Mouse (Mus musculus): Measurements from ENCODE around the gene 4930556J24Rik. TPM values are rescaled to one million over a fixed set of nuclear protein-coding genes. Genes with fewer than 3 reads are reported as not detected.
A peak's percentile ranks its signal among the peaks of the same experiment; 100 is the strongest.
"Not testable (repeated sequence)": the region's sequence is repeated elsewhere in the genome, so short reads cannot be mapped to it uniquely, and the experiment has no call there.

Gene 4930556J24Rik
- total RNA-seq (2021) = not detected

DNA sequence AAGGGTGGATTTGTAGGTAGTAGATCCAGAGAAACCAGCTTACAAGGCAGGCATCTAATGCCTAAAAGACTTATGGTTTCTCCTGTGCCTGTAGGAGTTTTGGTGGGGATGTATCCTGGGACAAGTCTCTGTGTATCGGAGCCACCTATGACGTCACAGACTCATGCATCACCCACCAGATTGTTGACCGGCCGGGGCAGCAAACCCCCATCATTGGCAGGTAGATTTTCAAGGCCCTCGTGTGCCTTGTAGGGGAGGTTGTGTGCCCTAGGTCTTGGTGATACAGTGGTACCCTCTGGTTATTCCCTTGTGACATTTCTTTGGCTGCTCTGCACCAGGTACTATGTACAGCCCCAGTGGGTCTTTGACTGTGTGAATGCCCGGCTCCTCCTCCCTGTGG lies at the start of gene 4930556J24Rik:
4930556J24Rik (minus strand) TSS at position 101 of the 400 bp plus-strand sequence.
- intact Hi-C loops (cut with DNase I) = no loop called here
- no peak for DNase-seq (ENCODE audit: low spot score in 2 of 2)

DNA sequence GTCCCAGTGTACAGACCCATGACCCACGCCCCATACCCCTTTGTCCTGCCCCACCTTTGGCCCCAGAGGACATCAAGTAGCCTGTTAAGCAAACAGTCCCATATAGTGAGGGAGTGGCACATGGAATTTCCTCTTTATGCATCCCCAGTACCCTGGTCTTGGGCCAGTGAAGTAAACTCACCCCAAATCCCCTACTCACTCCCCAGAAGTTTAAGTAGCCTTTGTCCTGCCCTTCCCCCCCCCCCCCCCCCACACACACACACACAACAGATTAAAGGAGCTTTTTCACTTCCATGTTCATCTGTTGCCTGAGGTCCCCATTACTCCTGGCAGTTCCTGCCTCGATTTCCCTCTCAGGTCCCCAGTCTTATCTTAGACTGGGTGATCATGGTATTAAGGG lies 46.7 kb upstream of the 4930556J24Rik start:
- DNase-seq (ENCODE audit: low spot score in 2 of 2) = no peak
- intact Hi-C loops (cut with DNase I) = no loop called here

GRCm38 (mm10) chr11:4022111-4022510 lies 45.5 kb upstream of the 4930556J24Rik start:
- intact Hi-C loops (cut with DNase I); DNase-seq (ENCODE audit: low spot score in 2 of 2): not testable (repeated sequence)

DNA sequence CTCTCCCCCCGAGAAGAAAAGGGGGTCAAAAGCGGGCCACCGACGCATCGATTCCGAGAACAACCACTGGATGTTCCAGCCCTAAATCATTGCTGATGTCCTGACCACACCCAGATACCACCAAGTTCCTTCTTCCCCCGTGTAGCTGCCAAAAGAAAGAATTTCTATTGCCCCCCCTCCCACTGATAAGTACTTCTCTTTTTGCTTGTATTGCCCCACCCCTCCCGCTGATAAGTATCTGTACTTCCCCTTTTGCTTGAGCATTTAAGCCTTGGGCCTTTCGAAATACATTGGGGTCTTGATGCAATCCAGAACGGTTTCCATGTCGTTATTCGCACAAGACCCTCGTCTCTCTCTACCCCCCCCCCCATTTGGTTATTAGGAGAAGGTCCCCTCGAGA lies 39.2 kb upstream of the 4930556J24Rik start:
- DNase-seq (ENCODE audit: low spot score in 2 of 2); intact Hi-C loops (cut with DNase I): not testable (repeated sequence)

DNA sequence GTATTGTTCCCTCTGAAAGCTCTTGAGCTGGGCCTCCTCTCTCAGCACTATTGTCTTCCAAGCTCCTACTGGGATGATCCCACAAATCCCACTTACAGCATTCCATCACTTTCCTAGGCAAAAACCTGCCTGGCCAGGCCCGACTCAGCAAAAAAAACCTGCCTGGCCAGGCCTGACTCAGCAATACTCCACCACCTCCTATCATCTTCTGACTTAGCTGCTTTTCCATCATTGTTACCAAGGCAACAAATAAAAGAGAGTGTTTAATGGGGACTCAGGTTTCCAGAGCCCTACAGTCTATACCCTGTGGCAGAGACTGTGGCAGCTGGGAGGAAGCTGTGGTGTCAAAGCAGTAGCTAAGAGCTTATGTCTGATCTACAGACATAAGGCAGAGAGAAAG lies 36.0 kb upstream of the 4930556J24Rik start:
- no peak for DNase-seq (ENCODE audit: low spot score in 2 of 2)
- intact Hi-C loops (cut with DNase I) = no loop called here

- intact Hi-C loops (cut with DNase I) = no loop called here
- DNase-seq (ENCODE audit: low spot score in 2 of 2) = no peak
Measured at GRCm38 (mm10) chr11:4006462-4006861, 29.9 kb upstream of the 4930556J24Rik start.

DNA sequence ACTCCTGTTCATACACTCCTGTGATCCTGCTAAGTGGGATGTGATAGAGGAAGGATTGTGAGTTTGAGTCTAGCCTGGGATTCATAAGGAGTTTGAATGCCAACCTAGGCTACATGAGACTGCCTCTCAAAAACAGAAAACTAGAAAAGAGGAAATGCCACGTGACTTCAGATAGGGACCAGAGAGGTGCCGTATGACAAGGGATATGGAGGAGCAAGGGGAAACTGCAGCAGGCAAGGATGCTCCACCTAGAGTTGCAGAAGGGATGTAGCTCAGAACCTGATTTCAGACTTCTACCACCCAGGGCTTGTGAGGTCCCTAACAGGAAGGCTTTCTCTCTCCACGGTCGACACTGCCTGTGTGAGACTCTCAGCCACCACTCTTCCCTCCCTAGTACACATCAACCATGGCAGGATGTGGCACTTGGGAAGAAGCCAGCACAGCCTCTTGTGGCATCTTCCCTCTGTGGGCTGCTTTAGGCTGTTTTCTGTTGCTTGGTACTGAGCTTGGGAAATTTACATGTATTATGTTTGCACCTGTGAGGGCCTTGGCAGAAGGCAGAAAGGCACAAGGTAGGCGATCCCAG lies 28.7 kb upstream of the 4930556J24Rik start:
- DNase-seq (ENCODE audit: low spot score in 2 of 2) = no peak
- intact Hi-C loops (cut with DNase I) = no loop called here

GRCm38 (mm10) chr11:4001603-4002002 lies 25.0 kb upstream of the 4930556J24Rik start:
- peak; percentile 66 to 79 for DNase-seq (ENCODE audit: low spot score in 2 of 2)
- intact Hi-C loops (cut with DNase I) = loop anchor here (1.0 kb wide), 1 partner anchor 79 kb away; no protein-coding TSS in a partner anchor

- no peak for DNase-seq (ENCODE audit: low spot score in 2 of 2)
- intact Hi-C loops (cut with DNase I) = no loop called here
Measured at GRCm38 (mm10) chr11:3999547-3999946, 23.0 kb upstream of the 4930556J24Rik start.

- intact Hi-C loops (cut with DNase I) = no loop called here
- DNase-seq (ENCODE audit: low spot score in 2 of 2) = no peak
Measured at GRCm38 (mm10) chr11:3997978-3998720, 21.6 kb upstream of the 4930556J24Rik start.

DNA sequence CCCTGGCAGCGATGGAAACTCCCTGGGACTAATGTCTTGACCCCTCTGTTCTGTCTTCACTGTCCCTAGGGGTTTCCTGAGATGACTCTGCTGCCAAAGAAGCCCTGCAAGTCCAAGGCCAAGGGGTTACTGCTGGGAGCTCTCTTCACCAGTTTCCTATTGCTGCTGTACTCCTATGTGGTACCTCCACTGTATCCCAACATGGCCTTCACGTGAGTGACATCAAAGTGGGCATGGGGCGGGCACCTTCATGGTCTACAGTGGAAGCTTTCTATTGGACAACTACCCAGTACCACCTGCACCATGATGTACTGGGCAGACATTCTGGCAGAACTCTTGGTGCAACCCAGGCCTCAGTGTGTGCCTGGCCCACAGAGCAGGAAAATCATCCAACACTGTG lies 20.3 kb upstream of the 4930556J24Rik start:
- no peak for DNase-seq (ENCODE audit: low spot score in 2 of 2)
- intact Hi-C loops (cut with DNase I) = no loop called here

- no peak for DNase-seq (ENCODE audit: low spot score in 2 of 2)
- intact Hi-C loops (cut with DNase I) = no loop called here
Measured at GRCm38 (mm10) chr11:3995511-3995910, 18.9 kb upstream of the 4930556J24Rik start.

GRCm38 (mm10) chr11:3993914-3994313 lies 17.3 kb upstream of the 4930556J24Rik start:
- intact Hi-C loops (cut with DNase I) = no loop called here
- DNase-seq (ENCODE audit: low spot score in 2 of 2) = no peak

DNA sequence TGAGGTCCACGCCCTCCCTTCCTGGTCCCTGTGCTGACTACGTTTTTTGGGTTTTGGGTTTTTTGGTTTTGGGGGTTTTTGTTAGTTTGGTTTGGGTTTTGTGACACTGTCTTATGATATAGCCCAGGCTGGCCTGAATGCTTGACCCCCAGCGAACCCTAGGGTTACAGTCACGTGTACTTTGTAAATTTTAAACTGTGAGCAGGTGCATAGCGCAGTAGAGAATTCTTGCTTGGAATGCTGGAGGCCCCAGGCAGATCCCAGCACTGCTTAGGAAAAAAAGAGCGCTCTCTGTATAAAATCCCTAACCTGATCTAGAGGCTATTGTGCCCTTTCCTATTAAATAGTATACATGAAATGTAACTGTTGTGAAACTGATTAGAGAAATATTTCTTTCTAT lies 16.6 kb upstream of the 4930556J24Rik start:
- intact Hi-C loops (cut with DNase I) = no loop called here
- DNase-seq (ENCODE audit: low spot score in 2 of 2) = no peak

GRCm38 (mm10) chr11:3989748-3990147 lies 13.2 kb upstream of the 4930556J24Rik start:
- intact Hi-C loops (cut with DNase I) = no loop called here
- DNase-seq (ENCODE audit: low spot score in 2 of 2) = peak in 1 of 2 experiments; percentile 34

- peak in 1 of 2 experiments; percentile 21 for DNase-seq (ENCODE audit: low spot score in 2 of 2)
- intact Hi-C loops (cut with DNase I) = no loop called here
Measured at GRCm38 (mm10) chr11:3983863-3984745, 7.5 kb upstream of the 4930556J24Rik start.

DNA sequence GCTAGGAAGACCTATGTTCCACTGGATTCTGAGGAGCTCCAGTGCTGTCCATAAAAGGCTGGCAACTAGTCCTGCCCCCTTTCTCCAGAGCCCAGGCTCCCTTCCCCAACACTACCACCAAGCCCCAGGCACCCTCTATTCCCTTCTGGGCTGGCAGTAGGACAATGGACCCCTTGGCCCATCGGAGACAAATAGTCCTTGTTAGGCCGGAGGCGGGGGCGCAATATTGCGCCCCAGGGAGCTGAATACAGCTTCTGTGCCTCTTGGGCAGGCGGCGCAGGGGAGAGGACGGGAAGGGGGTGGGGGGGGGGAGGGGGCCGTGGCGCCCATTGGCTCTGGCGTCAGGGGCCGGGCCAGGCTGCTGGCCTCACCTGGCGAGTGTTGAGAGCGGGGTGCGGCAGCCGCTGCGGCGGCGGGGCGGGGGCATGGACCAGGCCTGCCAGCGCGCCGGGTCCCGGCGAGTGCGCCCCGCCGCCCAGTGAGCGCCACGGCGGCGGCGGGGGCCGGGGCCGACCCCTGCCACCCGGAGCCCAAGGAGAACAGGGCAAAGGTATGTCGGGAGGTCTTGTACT lies 6.8 kb upstream of the 4930556J24Rik start, which contains the start of gene Gal3st1:
Gal3st1 (plus strand) TSS at position 346 of the 572 bp plus-strand sequence.
- intact Hi-C loops (cut with DNase I) = no loop called here
- DNase-seq (ENCODE audit: low spot score in 2 of 2) = peak; percentile 30 to 49

DNA sequence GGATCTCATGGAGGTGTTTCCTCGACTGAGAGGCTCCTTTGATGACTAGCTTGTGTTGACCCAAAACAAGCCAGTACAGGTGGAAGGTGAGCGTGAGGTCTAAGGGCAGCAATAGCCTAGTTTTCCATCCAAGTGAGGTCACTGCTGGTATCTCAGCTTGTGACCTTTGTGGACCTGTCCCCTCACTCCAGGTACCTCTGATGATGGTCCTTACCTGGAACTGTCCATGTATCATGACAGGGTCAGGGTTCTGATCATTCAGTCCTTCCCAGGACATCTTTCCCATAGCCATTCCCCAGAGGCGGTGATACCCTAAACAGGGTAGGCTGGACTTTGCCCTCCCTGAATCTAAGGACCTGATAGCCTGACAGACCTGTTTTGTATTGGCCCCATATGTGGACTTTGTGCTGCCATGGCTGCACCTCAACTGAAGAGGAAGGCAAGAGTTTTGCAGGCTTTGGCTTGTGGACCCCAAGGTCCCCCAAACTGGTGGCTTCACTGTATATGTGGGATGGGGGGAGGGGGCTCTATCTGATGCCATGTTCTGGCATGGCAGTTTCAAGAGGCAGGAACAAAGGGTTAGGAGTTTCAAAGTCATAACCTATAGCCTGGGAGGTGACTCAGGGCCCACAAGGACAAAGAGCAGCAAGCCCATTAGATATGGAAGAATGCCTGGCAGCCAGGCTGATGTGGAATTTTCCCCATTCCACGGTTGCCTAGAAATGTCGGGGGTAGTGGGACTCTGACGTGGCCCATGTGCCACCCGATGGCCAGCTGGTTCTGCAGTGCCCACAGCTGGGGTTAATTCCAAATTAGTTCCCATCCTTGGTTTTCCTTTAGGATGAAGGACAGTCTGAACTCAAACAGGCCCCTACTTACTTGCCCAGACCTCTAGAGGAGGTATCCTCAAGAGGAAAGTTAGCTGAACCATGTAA lies 6.0 kb upstream of the 4930556J24Rik start:
- DNase-seq (ENCODE audit: low spot score in 2 of 2) = no peak
- intact Hi-C loops (cut with DNase I) = no loop called here

DNA sequence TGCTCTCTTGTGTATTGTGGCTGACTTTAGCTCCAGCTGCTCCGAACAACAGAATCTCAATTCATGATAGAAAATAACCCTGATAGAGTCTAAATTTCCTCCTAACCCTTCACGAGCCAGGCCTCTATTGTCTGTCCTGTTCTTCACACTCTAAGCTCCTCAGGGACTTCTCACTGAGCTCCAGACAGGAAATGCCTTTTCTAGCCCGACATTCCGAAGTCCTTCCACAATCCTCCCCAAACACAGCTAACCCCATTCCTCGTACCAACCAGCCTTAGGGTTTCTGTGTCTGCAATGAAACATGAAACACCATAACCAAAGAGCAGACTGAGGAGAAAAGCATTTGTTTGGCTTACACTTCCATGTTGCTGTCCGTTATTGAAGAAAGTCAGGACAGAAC lies 5.0 kb upstream of the 4930556J24Rik start:
- no peak for DNase-seq (ENCODE audit: low spot score in 2 of 2)
- intact Hi-C loops (cut with DNase I) = no loop called here

Measured in left cerebral cortex, postnatal 25 days (tissue).